Mouse (Mus musculus) activated CD4-positive, CD25-positive, alpha-beta regulatory T cell, adult 4 months (primary cell): ENCODE measurements at regions not wholly inside any gene's neighbourhood (a gene's known extent, or its start where the extent isn't known, plus 50 kb on each side); places are given as distances from the start of the nearest gene placed in this dataset.
A peak's percentile ranks its signal among the peaks of the same experiment; 100 is the strongest.

ENCODE experiments used
- ATAC-seq: one replicate; pipeline ENCODE4 v1.8.0; 2017

DNA sequence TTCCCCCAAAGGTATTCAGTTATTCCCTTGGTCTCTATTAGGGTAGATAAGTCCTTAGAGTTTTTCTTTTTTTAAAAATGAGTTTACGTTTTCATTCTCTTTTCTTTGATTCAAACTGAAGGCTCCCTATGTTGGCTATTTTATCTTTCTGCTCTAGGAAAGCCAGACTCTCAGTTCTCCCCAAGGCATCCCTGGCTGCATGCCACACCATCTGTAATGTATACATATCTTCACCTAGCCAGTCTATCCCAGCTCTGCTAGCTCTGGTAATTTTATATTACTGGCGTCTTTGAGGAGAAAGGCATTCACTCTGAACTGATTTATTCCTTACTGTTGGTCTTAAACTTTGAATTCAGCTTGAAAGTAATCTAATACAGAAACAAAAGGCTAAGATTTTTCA is 65.2 kb upstream of the Cabcoco1 start:
- no peak for ATAC-seq

- ATAC-seq, result no peak
These were observed 70.2 kb upstream of the Cabcoco1 start for GRCm38 (mm10) chr10:68611906-68612305.

GRCm38 (mm10) chr10:68612727-68613126 is 71.0 kb upstream of the Cabcoco1 start:
- ATAC-seq, result no peak

DNA sequence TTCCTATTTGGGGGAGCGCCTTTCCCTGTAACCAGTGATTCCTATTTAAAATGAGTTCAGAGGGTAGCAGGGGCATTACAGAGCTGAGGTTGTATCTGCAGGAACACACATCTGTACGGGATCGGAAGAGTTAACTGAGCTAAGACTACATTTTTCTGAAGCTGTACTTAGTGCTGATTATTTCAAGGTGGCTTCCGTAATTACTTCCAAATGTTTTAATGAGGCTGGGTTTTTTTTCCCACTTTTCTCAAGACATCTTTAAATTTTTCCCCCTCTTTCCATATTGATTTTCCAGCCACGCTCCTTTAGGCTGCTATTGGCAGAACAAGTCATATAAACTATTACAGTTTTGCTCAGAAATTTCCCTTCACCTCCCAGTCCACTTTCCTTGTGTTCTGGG is 82.1 kb upstream of the Cabcoco1 start:
- no peak for ATAC-seq

DNA sequence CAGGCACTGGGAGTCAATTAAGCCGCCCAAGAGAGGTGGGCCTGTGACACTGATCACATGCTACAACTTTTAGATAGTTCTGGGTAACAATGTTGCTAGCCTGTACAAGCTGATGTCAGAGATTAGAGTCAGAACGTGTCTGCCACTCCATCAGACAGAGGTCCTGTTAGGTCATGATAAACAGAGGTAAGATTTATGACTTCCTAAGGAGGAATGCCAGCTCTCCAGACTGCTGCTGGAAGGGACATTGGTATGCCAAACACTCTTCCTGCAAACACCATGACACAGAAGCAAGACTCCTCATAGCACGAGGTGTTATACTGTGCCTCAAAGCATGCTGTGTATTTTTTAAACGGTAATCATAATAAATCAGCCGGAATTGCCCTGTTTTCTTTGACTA is 83.6 kb upstream of the Cabcoco1 start:
- ATAC-seq, result no peak

DNA sequence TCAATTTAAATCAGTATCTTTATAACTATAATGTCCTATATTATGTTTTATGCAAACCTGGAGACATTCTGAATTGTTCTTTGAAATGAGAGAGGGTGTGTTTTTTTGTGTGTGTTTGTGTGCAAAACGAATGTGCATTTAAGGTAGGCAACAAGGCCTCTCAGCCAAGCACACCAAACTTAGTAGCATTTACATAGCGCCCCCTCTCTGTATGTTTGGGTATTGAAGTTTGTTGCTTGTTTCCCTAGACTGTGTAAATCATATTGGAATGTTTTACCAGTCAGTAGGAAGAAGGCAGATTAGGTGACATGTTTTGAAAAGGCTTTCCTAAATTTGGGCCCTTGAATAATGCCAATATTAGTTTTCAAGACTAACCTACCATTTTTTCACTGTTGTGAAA is 84.1 kb upstream of the Cabcoco1 start:
- no peak for ATAC-seq

- ATAC-seq, result no peak
These were observed 87.8 kb upstream of the Cabcoco1 start for GRCm38 (mm10) chr10:68629486-68629885.

- peak; percentile 78 for ATAC-seq
These were observed 90.3 kb upstream of the Tmem26 start for GRCm38 (mm10) chr10:68633180-68633579.

DNA sequence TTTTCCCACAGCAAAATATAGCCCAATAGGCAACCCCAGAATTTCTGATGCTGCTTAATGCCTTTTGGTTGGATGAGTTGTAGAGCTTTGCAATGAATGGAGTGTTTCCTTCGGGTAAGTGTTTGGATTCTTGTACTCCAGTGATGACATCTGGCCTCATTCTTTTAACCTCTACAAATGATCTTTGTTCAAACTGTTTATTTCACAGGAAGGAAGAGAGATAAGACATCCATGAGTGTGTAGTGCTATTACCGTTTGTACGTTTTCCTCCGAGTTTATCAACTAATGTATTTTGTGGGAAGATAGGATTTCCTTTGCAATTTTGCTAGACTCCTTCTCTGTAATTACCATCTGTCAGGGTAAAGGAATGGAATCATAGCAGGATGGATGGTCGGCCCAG is 70.7 kb upstream of the Tmem26 start:
- no peak for ATAC-seq

- ATAC-seq, result no peak
These were observed 68.0 kb upstream of the Tmem26 start for GRCm38 (mm10) chr10:68655491-68655890.

DNA sequence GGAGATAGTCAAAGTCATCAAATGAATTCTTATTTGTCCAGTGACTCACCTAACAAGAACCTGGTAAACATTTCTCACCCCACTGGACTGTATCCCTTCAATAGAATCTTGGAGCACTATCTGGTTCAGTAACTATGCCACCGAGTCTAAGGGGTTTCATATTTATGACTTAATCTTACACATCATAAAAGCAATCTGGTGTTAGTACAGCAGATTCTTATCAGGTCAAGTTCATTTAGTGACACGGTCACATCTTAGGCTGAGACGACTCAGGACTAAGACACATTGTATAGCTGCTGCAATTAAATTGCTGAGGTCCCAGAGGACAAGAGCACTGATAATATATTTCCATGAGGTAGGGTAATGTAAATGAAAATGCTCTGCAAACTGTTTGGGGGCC is 57.4 kb upstream of the Tmem26 start:
- no peak for ATAC-seq

- ATAC-seq, result no peak
These were observed 54.1 kb upstream of the Tmem26 start for GRCm38 (mm10) chr10:68669330-68669729.

DNA sequence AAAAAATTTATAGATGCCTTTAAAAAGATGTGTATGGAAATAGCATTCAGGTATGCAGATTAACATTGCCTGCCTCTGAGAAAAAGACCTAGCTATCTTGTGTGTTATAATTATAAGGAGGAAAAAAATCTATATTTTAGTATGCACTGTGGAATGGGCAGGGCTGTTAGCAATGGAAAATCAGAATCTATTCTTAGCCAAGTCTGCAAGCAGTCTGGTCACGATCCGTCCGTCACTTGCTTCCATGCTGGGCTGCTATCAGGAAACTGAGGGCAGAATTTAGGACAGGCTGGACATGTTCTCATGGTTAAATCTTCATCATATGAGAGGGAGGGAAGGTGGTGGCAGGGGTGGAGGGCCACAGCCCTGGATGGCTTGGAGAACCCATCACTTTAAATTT is 53.5 kb upstream of the Tmem26 start:
- no peak for ATAC-seq

DNA sequence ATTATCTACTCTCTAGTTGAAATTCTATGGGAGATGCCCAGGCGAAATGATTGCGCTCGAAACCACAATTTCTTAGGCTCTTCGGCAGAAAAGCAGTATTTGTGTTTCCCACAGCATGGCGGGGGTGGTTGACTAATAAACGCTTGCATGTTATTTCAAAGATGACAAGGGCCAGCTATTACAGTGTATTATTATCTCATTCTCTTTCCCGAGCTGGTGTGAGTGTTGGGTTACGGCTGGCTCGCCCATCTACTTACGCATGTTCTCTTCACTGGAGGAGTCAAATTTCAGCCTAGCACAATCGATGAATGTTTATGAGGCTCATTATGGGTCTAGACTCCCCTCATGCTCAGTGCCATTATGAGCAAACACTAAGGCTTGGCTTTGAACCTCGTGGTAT is 51.2 kb upstream of the Tmem26 start:
- no peak for ATAC-seq

DNA sequence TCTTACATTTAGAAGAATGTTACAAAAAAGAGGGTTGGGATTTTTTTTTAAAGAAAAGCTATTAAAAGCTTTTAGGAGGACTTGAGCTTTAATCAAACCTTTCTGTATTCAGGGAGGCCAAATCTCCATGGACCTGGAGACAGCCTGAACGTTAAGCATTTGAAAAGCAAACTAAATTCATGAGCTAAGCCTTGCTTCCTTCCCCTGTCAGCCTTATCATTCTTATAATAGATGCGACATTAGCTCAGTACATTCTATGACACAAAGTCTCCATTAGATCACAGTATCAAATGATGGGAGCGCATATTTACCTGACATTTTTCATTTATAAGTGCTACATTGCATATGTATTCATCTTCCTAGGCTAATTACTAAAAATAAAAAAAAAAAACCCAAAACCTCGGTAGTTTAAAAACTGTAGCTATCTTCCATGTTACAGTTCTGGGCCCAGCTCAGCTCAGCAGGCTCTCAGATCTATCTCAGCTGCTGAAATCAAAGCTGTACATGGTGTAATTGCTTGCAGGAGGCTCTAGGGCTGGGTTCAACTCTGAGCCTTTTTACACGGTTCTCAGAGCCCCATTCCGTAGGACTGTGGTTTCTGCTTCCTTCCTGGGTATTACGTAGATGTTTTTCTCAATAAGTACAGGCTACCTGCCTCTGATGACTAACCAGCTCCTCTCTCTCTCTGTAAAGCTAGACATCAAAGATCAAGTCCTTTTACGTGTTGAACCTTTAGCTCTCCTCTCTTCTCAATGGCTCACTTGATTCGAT is 50.2 kb upstream of the Tmem26 start:
- ATAC-seq, result peak; percentile 99
